Mouse (Mus musculus): Measurements from ENCODE around the gene Ptpre.

- no peak for TF ChIP-seq POLR2A (IDR thresholded peaks at IDR 0.05; ENCODE audit: control insufficient read depth, extremely low read depth, insufficient read depth, low read length, poor library complexity)
- no peak for TF ChIP-seq CTCF (IDR thresholded peaks at IDR 0.05; ENCODE audit: borderline replicate concordance, control insufficient read depth, extremely low read depth, insufficient read depth, low read length, poor library complexity)
These were observed 87.6 kb downstream of the Ptpre start for GRCm38 (mm10) chr7:135624854-135625253.
